In the genomic region with DNA sequence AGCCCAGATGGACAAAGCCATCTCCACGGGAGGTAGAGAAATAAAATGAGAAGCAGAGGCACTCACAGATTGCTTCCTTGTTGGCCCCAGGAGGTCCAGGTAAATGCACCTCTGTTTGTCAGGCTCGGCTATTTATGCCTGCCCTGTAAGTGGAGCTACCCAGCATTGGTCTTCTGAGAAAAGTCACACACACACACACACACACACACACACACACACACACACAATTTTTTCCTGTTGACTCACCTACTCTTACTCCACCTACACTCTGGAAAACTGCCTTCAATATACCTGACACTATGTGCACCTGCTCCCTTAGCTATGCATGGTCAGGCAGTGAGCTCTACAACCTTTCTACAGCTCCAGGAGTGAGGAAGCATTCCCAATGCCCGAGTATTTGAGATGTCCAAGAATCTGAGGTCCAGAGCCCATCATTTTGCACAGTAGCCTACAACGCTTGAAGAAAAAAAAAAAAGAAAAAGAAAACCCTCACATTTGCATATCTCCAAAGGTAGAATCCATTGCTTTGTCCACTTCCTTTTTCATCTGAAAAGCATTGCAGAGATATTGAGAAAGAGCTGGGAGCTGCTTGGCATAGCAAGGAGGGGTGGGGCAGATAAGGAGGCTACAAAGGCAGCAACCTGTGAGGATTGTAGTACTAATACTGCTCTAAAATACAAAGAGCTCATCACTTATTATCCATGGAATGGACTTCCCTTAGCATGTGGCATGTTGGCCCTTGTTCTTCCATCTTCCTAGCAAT, we compare ENCODE assay signal across 18 mouse cellular contexts. TPM values are rescaled to one million over a fixed set of nuclear protein-coding genes. Genes with fewer than 3 reads are reported as not detected.
"Had no signal": no experiment of that assay in that cellular context is flagged by ENCODE, and none has a peak within 500 bp of the region (broad histone marks: within the 10 kb centered on the region; RNA-seq: fewer than 3 reads in every experiment).

Gene Sftpd, minus strand, starts transcription at position 91 of the 763 bp plus-strand sequence.

- H3K9ac ChIP-seq: liver, embryonic 15.5 days; lung, embryonic 15.5 days; neural tube, embryonic 13.5 days; stomach, embryonic 15.5 days had no signal

- H3K9me3 ChIP-seq: limb, embryonic 10.5 days; liver, embryonic 15.5 days; lung, embryonic 15.5 days; midbrain, embryonic 10.5 days; neural tube, embryonic 13.5 days; stomach, embryonic 15.5 days had no signal

- H3K4me2 ChIP-seq: liver, embryonic 11.5 days; liver, embryonic 15.5 days; lung, embryonic 15.5 days; neural tube, embryonic 13.5 days; stomach, embryonic 15.5 days had no signal

- DNase-seq: kidney, adult 18-20 months; kidney, postnatal 25 days; right cerebral cortex, postnatal 14 days; thymus, postnatal 36 days had no signal

- H3K27me3 ChIP-seq: liver, embryonic 15.5 days; lung, embryonic 15.5 days; neural tube, embryonic 13.5 days; stomach, embryonic 15.5 days had no signal

- H3K27ac ChIP-seq: left cerebral cortex, adult 2 months; limb, embryonic 10.5 days; liver, embryonic 15.5 days; lung, embryonic 15.5 days; midbrain, embryonic 10.5 days; neural tube, embryonic 13.5 days; stomach, embryonic 15.5 days had no signal

- H3K36me3 ChIP-seq: limb, embryonic 10.5 days; liver, embryonic 15.5 days; lung, embryonic 15.5 days; midbrain, embryonic 10.5 days; neural tube, embryonic 13.5 days; stomach, embryonic 15.5 days had no signal

- ATAC-seq: midbrain, embryonic 16.5 days had no signal

- H3K4me1 ChIP-seq: limb, embryonic 10.5 days; liver, embryonic 15.5 days; lung, embryonic 15.5 days; midbrain, embryonic 10.5 days; neural tube, embryonic 13.5 days; stomach, embryonic 15.5 days had no signal

- H3K4me3 ChIP-seq: left cerebral cortex, adult 2 months; limb, embryonic 10.5 days; liver, embryonic 15.5 days; lung, embryonic 15.5 days; midbrain, embryonic 10.5 days; neural tube, embryonic 13.5 days; stomach, embryonic 15.5 days had no signal

RNA-seq across cellular contexts. Expression of gene Sftpd, which starts in this region (rescaled TPM):
- total RNA-seq: layer of hippocampus, postnatal 25 days; left cerebral cortex, adult 2 months; left cerebral cortex, postnatal 14 days; megakaryocyte, adult 5-6 weeks had no signal
- polyA plus RNA-seq: limb, embryonic 10.5 days; limb, embryonic 14.5 days; midbrain, embryonic 10.5 days; midbrain, embryonic 16.5 days; neural tube, embryonic 13.5 days; spleen, adult 2 months had no signal
